Mouse (Mus musculus): ENCODE results near the gene Fabp7. TPM values are rescaled to one million over a fixed set of nuclear protein-coding genes. Genes with fewer than 3 reads are reported as not detected.

Fabp7 gene
- polyA plus RNA-seq (2014; fragmentation: Nextera tagmentation; extraction: Ambion mirVana): 1.9 and 2.8 TPM in 2 replicates

- no peak within 1 kb of the TSS for H3K4me2 ChIP-seq
- H3K9me3 ChIP-seq (ENCODE audit: control insufficient read depth, low read length): no peaks in the 10 kb centered on the region
- no peak within 1 kb of the TSS for H3K4me3 ChIP-seq (ENCODE audit: low read depth, low read length)
- H3K27ac ChIP-seq (ENCODE audit: low read depth, low read length): no peak within 1 kb of the TSS
- WGBS: 36% methylated on average over 7 of the region's 7 CpGs
- H3K9ac ChIP-seq (ENCODE audit: low read depth, low read length): no peak within 1 kb of the TSS
- DNase-seq (ENCODE audit: low spot score): no peak
- H3K4me1 ChIP-seq (replicated peaks; ENCODE audit: control insufficient read depth, insufficient read depth, low read length): no peaks in the 10 kb centered on the region
- H3K27me3 ChIP-seq (replicated peaks; ENCODE audit: control insufficient read depth, insufficient read depth, low read length): no peaks in the 10 kb centered on the region
- no peaks in the 10 kb centered on the region for H3K36me3 ChIP-seq (ENCODE audit: control insufficient read depth, insufficient read depth, low read length)
- ATAC-seq (replicated peaks; ENCODE audit: low FRiP score): no peak
These were observed at the start of gene Fabp7 for GRCm38 (mm10) chr10:57784876-57785150. TSS of gene Fabp7 (plus strand) at chr10:57784881.

GRCm38 (mm10) chr10:57740733-57741132 is 43.9 kb upstream of the Fabp7 start:
- DNase-seq (ENCODE audit: low spot score) (no peak), ATAC-seq (replicated peaks; ENCODE audit: low FRiP score) (no peak)
- Histone ChIP-seq H3K27ac (ENCODE audit: low read depth, low read length) (no peak overlapping the region), H3K9ac (ENCODE audit: low read depth, low read length) (no peak overlapping the region), H3K9me3 (ENCODE audit: control insufficient read depth, low read length) (no peaks in the 10 kb centered on the region), H3K4me3 (ENCODE audit: low read depth, low read length) (no peak overlapping the region), H3K4me2 (no peak overlapping the region), H3K36me3 (ENCODE audit: control insufficient read depth, insufficient read depth, low read length) (no peaks in the 10 kb centered on the region), H3K4me1 (replicated peaks; ENCODE audit: control insufficient read depth, insufficient read depth, low read length) (no peaks in the 10 kb centered on the region), H3K27me3 (replicated peaks; ENCODE audit: control insufficient read depth, insufficient read depth, low read length) (no peaks in the 10 kb centered on the region)
- 80% methylated on average over 4 of the region's 4 CpGs for WGBS

GRCm38 (mm10) chr10:57741351-57741750 is 43.3 kb upstream of the Fabp7 start:
- ATAC-seq (replicated peaks; ENCODE audit: low FRiP score): no peak
- 70% methylated on average over 2 of the region's 2 CpGs for WGBS
- no peak for DNase-seq (ENCODE audit: low spot score)

GRCm38 (mm10) chr10:57743045-57743444 is 41.6 kb upstream of the Fabp7 start:
- WGBS: 57% methylated on average over 7 of the region's 7 CpGs
- Histone ChIP-seq H3K36me3 (ENCODE audit: control insufficient read depth, insufficient read depth, low read length) (no peaks in the 10 kb centered on the region), H3K9ac (ENCODE audit: low read depth, low read length) (no peak overlapping the region), H3K4me2 (no peak overlapping the region), H3K27me3 (replicated peaks; ENCODE audit: control insufficient read depth, insufficient read depth, low read length) (no peaks in the 10 kb centered on the region), H3K9me3 (ENCODE audit: control insufficient read depth, low read length) (no peaks in the 10 kb centered on the region), H3K27ac (ENCODE audit: low read depth, low read length) (no peak overlapping the region), H3K4me1 (replicated peaks; ENCODE audit: control insufficient read depth, insufficient read depth, low read length) (no peaks in the 10 kb centered on the region), H3K4me3 (ENCODE audit: low read depth, low read length) (no peak overlapping the region)
- ATAC-seq (replicated peaks; ENCODE audit: low FRiP score): 0 out of 2 replicates have a peak, but pooled peaks have one; percentile 12
- DNase-seq (ENCODE audit: low spot score): no peak

More at GRCm38 (mm10) chr10:57741351-57741750, 43.3 kb upstream of the Fabp7 start:
- Histone ChIP-seq H3K27ac (ENCODE audit: low read depth, low read length) (no peak overlapping the region), H3K27me3 (replicated peaks; ENCODE audit: control insufficient read depth, insufficient read depth, low read length) (no peaks in the 10 kb centered on the region), H3K9ac (ENCODE audit: low read depth, low read length) (no peak overlapping the region), H3K4me3 (ENCODE audit: low read depth, low read length) (no peak overlapping the region), H3K4me2 (no peak overlapping the region), H3K36me3 (ENCODE audit: control insufficient read depth, insufficient read depth, low read length) (no peaks in the 10 kb centered on the region), H3K4me1 (replicated peaks; ENCODE audit: control insufficient read depth, insufficient read depth, low read length) (no peaks in the 10 kb centered on the region), H3K9me3 (ENCODE audit: control insufficient read depth, low read length) (no peaks in the 10 kb centered on the region)

- ATAC-seq (replicated peaks; ENCODE audit: low FRiP score): peak; percentile 61
- Histone ChIP-seq H3K4me1 (replicated peaks; ENCODE audit: control insufficient read depth, insufficient read depth, low read length) (no peaks in the 10 kb centered on the region), H3K27me3 (replicated peaks; ENCODE audit: control insufficient read depth, insufficient read depth, low read length) (no peaks in the 10 kb centered on the region), H3K27ac (ENCODE audit: low read depth, low read length) (no peak overlapping the region), H3K4me3 (ENCODE audit: low read depth, low read length) (peak overlapping the region; percentile 30; the same call in 1 of the 2 replicates), H3K36me3 (ENCODE audit: control insufficient read depth, insufficient read depth, low read length) (no peaks in the 10 kb centered on the region), H3K9me3 (ENCODE audit: control insufficient read depth, low read length) (no peaks in the 10 kb centered on the region), H3K9ac (ENCODE audit: low read depth, low read length) (no peak overlapping the region), H3K4me2 (peak overlapping the region; percentile 47)
- 8% methylated on average over 6 of the region's 6 CpGs for WGBS
- peak; percentile 54 for DNase-seq (ENCODE audit: low spot score)
These were observed 41.1 kb upstream of the Fabp7 start for GRCm38 (mm10) chr10:57743606-57744016.

GRCm38 (mm10) chr10:57744128-57744765 is 40.4 kb upstream of the Fabp7 start:
- no peaks in the 10 kb centered on the region for H3K9me3 ChIP-seq (ENCODE audit: control insufficient read depth, low read length)
- no peak overlapping the region for H3K4me2 ChIP-seq
- no peak overlapping the region for H3K9ac ChIP-seq (ENCODE audit: low read depth, low read length)
- DNase-seq (ENCODE audit: low spot score) (no peak), ATAC-seq (replicated peaks; ENCODE audit: low FRiP score) (no peak)
- H3K4me3 ChIP-seq (ENCODE audit: low read depth, low read length): no peak overlapping the region
- no peaks in the 10 kb centered on the region for H3K36me3 ChIP-seq (ENCODE audit: control insufficient read depth, insufficient read depth, low read length)
- 46% methylated on average over 2 of the region's 2 CpGs for WGBS
- H3K27me3 ChIP-seq (replicated peaks; ENCODE audit: control insufficient read depth, insufficient read depth, low read length): no peaks in the 10 kb centered on the region
- no peak overlapping the region for H3K27ac ChIP-seq (ENCODE audit: low read depth, low read length)
- H3K4me1 ChIP-seq (replicated peaks; ENCODE audit: control insufficient read depth, insufficient read depth, low read length): no peaks in the 10 kb centered on the region

- DNase-seq (ENCODE audit: low spot score): no peak
- no peaks in the 10 kb centered on the region for H3K9me3 ChIP-seq (ENCODE audit: control insufficient read depth, low read length)
- H3K36me3 ChIP-seq (ENCODE audit: control insufficient read depth, insufficient read depth, low read length): no peaks in the 10 kb centered on the region
- no peak overlapping the region for H3K27ac ChIP-seq (ENCODE audit: low read depth, low read length)
- H3K4me1 ChIP-seq (replicated peaks; ENCODE audit: control insufficient read depth, insufficient read depth, low read length): no peaks in the 10 kb centered on the region
- no peak overlapping the region for H3K4me3 ChIP-seq (ENCODE audit: low read depth, low read length)
- H3K4me2 ChIP-seq: no peak overlapping the region
- H3K9ac ChIP-seq (ENCODE audit: low read depth, low read length): no peak overlapping the region
- no peaks in the 10 kb centered on the region for H3K27me3 ChIP-seq (replicated peaks; ENCODE audit: control insufficient read depth, insufficient read depth, low read length)
- ATAC-seq (replicated peaks; ENCODE audit: low FRiP score): no peak
These were observed 39.2 kb upstream of the Fabp7 start for GRCm38 (mm10) chr10:57745452-57745851.

- no peak overlapping the region for H3K9ac ChIP-seq (ENCODE audit: low read depth, low read length)
- DNase-seq (ENCODE audit: low spot score) (no peak), ATAC-seq (replicated peaks; ENCODE audit: low FRiP score) (no peak)
These were observed 37.6 kb upstream of the Fabp7 start for GRCm38 (mm10) chr10:57747127-57747526.

GRCm38 (mm10) chr10:57753343-57753742 is 31.3 kb upstream of the Fabp7 start:
- H3K36me3 ChIP-seq (ENCODE audit: control insufficient read depth, insufficient read depth, low read length): no peaks in the 10 kb centered on the region
- H3K4me3 ChIP-seq (ENCODE audit: low read depth, low read length): no peak overlapping the region
- 71% methylated on average over 1 of the region's 1 CpGs for WGBS
- H3K4me1 ChIP-seq (replicated peaks; ENCODE audit: control insufficient read depth, insufficient read depth, low read length): no peaks in the 10 kb centered on the region
- ATAC-seq (replicated peaks; ENCODE audit: low FRiP score) (no peak), DNase-seq (ENCODE audit: low spot score) (no peak)
- H3K27ac ChIP-seq (ENCODE audit: low read depth, low read length): no peak overlapping the region
- no peaks in the 10 kb centered on the region for H3K9me3 ChIP-seq (ENCODE audit: control insufficient read depth, low read length)
- no peaks in the 10 kb centered on the region for H3K27me3 ChIP-seq (replicated peaks; ENCODE audit: control insufficient read depth, insufficient read depth, low read length)
- no peak overlapping the region for H3K9ac ChIP-seq (ENCODE audit: low read depth, low read length)
- H3K4me2 ChIP-seq: no peak overlapping the region

More at GRCm38 (mm10) chr10:57747127-57747526, 37.6 kb upstream of the Fabp7 start:
- H3K27me3 ChIP-seq (replicated peaks; ENCODE audit: control insufficient read depth, insufficient read depth, low read length): no peaks in the 10 kb centered on the region
- H3K4me1 ChIP-seq (replicated peaks; ENCODE audit: control insufficient read depth, insufficient read depth, low read length): no peaks in the 10 kb centered on the region
- no peak overlapping the region for H3K4me3 ChIP-seq (ENCODE audit: low read depth, low read length)
- H3K27ac ChIP-seq (ENCODE audit: low read depth, low read length): no peak overlapping the region
- no peak overlapping the region for H3K4me2 ChIP-seq
- no peaks in the 10 kb centered on the region for H3K36me3 ChIP-seq (ENCODE audit: control insufficient read depth, insufficient read depth, low read length)
- no peaks in the 10 kb centered on the region for H3K9me3 ChIP-seq (ENCODE audit: control insufficient read depth, low read length)

All from liver, embryonic 11.5 days (tissue).